Mouse (Mus musculus) stomach, postnatal 0 days (tissue): ENCODE results near the gene Snrnp35.

ENCODE experiments used
- CTCF ChIP-seq: IDR thresholded peaks from 2 replicates; pipeline ENCODE4 v1.5.1; 2016; ENCODE audit warnings: antibody characterized with exemption, low read depth, mild to moderate bottlenecking, moderate library complexity
- EP300 ChIP-seq: optimal IDR thresholded peaks from 2 replicates; pipeline ENCODE3; 2016; ENCODE audit warnings: antibody characterized with exemption

DNA sequence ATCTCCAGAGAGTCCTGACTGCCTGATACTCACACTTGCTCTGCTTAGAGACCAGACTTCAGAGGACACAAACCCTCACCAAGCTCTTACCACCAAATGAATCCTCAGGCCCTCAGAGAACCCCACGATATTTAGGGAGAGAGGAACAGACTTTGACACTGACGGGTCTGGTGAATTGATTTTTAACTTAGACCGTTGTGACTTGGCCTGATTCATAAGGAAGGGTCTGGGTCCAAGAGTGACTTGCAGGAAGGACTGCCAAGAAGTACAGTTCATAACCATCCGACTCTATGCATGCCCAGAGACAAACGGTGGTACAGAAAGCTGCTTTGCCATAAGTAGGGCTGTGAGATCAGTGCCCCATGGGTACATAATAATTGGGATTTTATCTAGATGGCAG is 2.7 kb downstream of the Snrnp35 start:
- TF ChIP-seq CTCF, result no peak
- TF ChIP-seq EP300, result no peak
